Mouse (Mus musculus) CH12.LX (cell line): ENCODE data around the gene Cela3a. TPM values are rescaled to one million over a fixed set of nuclear protein-coding genes. Genes with fewer than 3 reads are reported as not detected.

Source experiments
- DNase-seq: peaks from one replicate; pipeline ENCODE4 v3.0.0-alpha.2; 2013; ENCODE audit errors: extremely low read depth
- H3K27ac ChIP-seq: 2 replicates; pipeline ENCODE4 v1.5.1; 2012; ENCODE audit warnings: low read depth, mild to moderate bottlenecking, control low read depth, moderate library complexity; ENCODE audit not compliant: insufficient read depth
- H3K27me3 ChIP-seq: replicated peaks from 2 replicates; pipeline ENCODE3; 2012; ENCODE audit warnings: inconsistent platforms
- H3K36me3 ChIP-seq, 2 experiments: replicated peaks in 1 of 2; 2 replicates each; pipeline versions ENCODE3 to v1.6.1; 2012; ENCODE audit warnings: inconsistent platforms in 1 of 2, low read length in 1 of 2, mild to moderate bottlenecking in 1 of 2, mixed read lengths in 1 of 2, moderate library complexity in 1 of 2; ENCODE audit not compliant: control insufficient read depth in 1 of 2, insufficient read depth in 1 of 2
- H3K4me1 ChIP-seq, 2 experiments: 2 replicates each; pipeline ENCODE4 v1.6.1; 2012; ENCODE audit warnings: inconsistent platforms in 1 of 2, moderate library complexity in 1 of 2; ENCODE audit not compliant: insufficient read depth in 2 of 2, control insufficient read depth in 1 of 2
- H3K4me2 ChIP-seq: 2 replicates; pipeline ENCODE4 v1.6.1; 2012; ENCODE audit warnings: low read depth, mild to moderate bottlenecking, control low read depth; ENCODE audit not compliant: poor library complexity, insufficient read depth, severe bottlenecking
- H3K4me3 ChIP-seq, 3 experiments: fragments of 150-350 bp in 1 of 3; sonication (generic) in 1 of 3; replicated peaks in 1 of 3; 2 replicates each; pipeline versions ENCODE3 to v1.5.1; 2011 to 2012; ENCODE audit warnings: low read depth in 2 of 3, low read length in 2 of 3, mild to moderate bottlenecking in 2 of 3, moderate library complexity in 2 of 3, control low read depth in 1 of 3, improper control_type of control experiment in 1 of 3, inconsistent platforms in 1 of 3, mixed read lengths in 1 of 3; ENCODE audit not compliant: poor library complexity in 1 of 3
- H3K79me2 ChIP-seq: replicated peaks from 2 replicates; pipeline ENCODE4 v1.6.1; 2012; ENCODE audit warnings: mild to moderate bottlenecking, moderate library complexity; ENCODE audit not compliant: control insufficient read depth, poor library complexity, insufficient read depth, severe bottlenecking; ENCODE audit errors: extremely low read depth
- H3K9ac ChIP-seq: 2 replicates; pipeline ENCODE4 v1.6.1; 2012; ENCODE audit warnings: low read depth, mild to moderate bottlenecking, control low read depth, moderate library complexity; ENCODE audit not compliant: insufficient read depth
- H3K9me3 ChIP-seq: replicated peaks from 2 replicates; pipeline ENCODE3; 2012; ENCODE audit warnings: low read length, inconsistent platforms, mixed read lengths
- BHLHE40 ChIP-seq: IDR thresholded peaks from 2 replicates; pipeline ENCODE4 v1.6.1; 2011; ENCODE audit warnings: mild to moderate bottlenecking, low read depth, low read length, improper control_type of control experiment
- CHD2 ChIP-seq: IDR thresholded peaks from 2 replicates; pipeline ENCODE4 v1.6.1; 2011; ENCODE audit warnings: low read length, improper control_type of control experiment
- CTCF ChIP-seq, 2 experiments: IDR thresholded peaks in 1 of 2; conservative IDR thresholded peaks in 1 of 2; 2 replicates each; pipeline ENCODE4 v1.5.1; 2011 to 2012; ENCODE audit warnings: low read depth in 2 of 2, low read length in 2 of 2, improper control_type of control experiment in 1 of 2, inconsistent platforms in 1 of 2, mild to moderate bottlenecking in 1 of 2, moderate library complexity in 1 of 2
- EP300 ChIP-seq: IDR thresholded peaks from 2 replicates; pipeline ENCODE4 v1.6.1; 2011; ENCODE audit warnings: low read length, improper control_type of control experiment
- ETS1 ChIP-seq: conservative IDR thresholded peaks from 2 replicates; pipeline ENCODE4 v1.6.1; 2012; ENCODE audit warnings: low read depth, mild to moderate bottlenecking, inconsistent platforms, low read length, improper control_type of control experiment, moderate library complexity
- GABPA ChIP-seq: IDR thresholded peaks from 2 replicates; pipeline ENCODE4 v1.6.1; 2012; ENCODE audit warnings: low read depth, low read length, improper control_type of control experiment, inconsistent platforms; ENCODE audit not compliant: insufficient replicate concordance
- HCFC1 ChIP-seq: IDR thresholded peaks from 2 replicates; pipeline ENCODE4 v1.6.1; 2012; ENCODE audit warnings: low read depth, mild to moderate bottlenecking, inconsistent platforms, low read length, improper control_type of control experiment
- IRF4 ChIP-seq: IDR thresholded peaks from 2 replicates; pipeline ENCODE4 v1.6.1; 2014; ENCODE audit warnings: low read depth, mild to moderate bottlenecking, inconsistent platforms, low read length, improper control_type of control experiment
- JUN ChIP-seq: IDR thresholded peaks from 2 replicates; pipeline ENCODE4 v1.6.1; 2011; ENCODE audit warnings: low read depth, mild to moderate bottlenecking, low read length, improper control_type of control experiment, moderate library complexity; ENCODE audit not compliant: insufficient read depth
- MAFK ChIP-seq: IDR thresholded peaks from 2 replicates; pipeline ENCODE4 v1.6.1; 2011; ENCODE audit warnings: low read length, improper control_type of control experiment; ENCODE audit not compliant: insufficient replicate concordance
- MAX ChIP-seq: IDR thresholded peaks from 2 replicates; pipeline ENCODE4 v1.6.1; 2011; ENCODE audit warnings: low read length, improper control_type of control experiment
- MAZ ChIP-seq: IDR thresholded peaks from 2 replicates; pipeline ENCODE4 v1.6.1; 2012; ENCODE audit warnings: low read depth, mild to moderate bottlenecking, inconsistent platforms, low read length, improper control_type of control experiment, moderate library complexity
- MEF2A ChIP-seq: IDR thresholded peaks from 2 replicates; pipeline ENCODE4 v1.6.1; 2014; ENCODE audit warnings: low read depth, mild to moderate bottlenecking, inconsistent platforms, low read length, improper control_type of control experiment, borderline replicate concordance
- MXI1 ChIP-seq: IDR thresholded peaks from 2 replicates; pipeline ENCODE4 v1.6.1; 2011; ENCODE audit warnings: mild to moderate bottlenecking, low read depth, low read length, improper control_type of control experiment
- NRF1 ChIP-seq: IDR thresholded peaks from 2 replicates; pipeline ENCODE4 v1.6.1; 2014; ENCODE audit warnings: low read depth, mild to moderate bottlenecking, inconsistent platforms, low read length, improper control_type of control experiment, moderate library complexity
- PAX5 ChIP-seq: IDR thresholded peaks from 2 replicates; pipeline ENCODE4 v1.6.1; 2012; ENCODE audit warnings: low read length, inconsistent platforms, mixed read lengths
- RAD21 ChIP-seq: IDR thresholded peaks from 2 replicates; pipeline ENCODE4 v1.6.1; 2011; ENCODE audit warnings: low read depth, mild to moderate bottlenecking, low read length, improper control_type of control experiment, moderate library complexity
- SIN3A ChIP-seq: IDR thresholded peaks from 2 replicates; pipeline ENCODE4 v1.6.1; 2012; ENCODE audit warnings: low read length, improper control_type of control experiment, inconsistent platforms
- TCF12 ChIP-seq: IDR thresholded peaks from 2 replicates; pipeline ENCODE4 v1.6.1; 2014; ENCODE audit warnings: low read depth, mild to moderate bottlenecking, inconsistent platforms, low read length, improper control_type of control experiment
- USF1 ChIP-seq: IDR thresholded peaks from 2 replicates; pipeline ENCODE4 v1.6.1; 2014; ENCODE audit warnings: low read depth, mild to moderate bottlenecking, inconsistent platforms, low read length, improper control_type of control experiment
- ZC3H11A ChIP-seq: IDR thresholded peaks from 2 replicates; pipeline ENCODE4 v1.6.1; 2012; ENCODE audit warnings: low read depth, mild to moderate bottlenecking, inconsistent platforms, low read length, improper control_type of control experiment
- ZKSCAN1 ChIP-seq: IDR thresholded peaks from 2 replicates; pipeline ENCODE4 v1.6.1; 2012; ENCODE audit warnings: low read depth, inconsistent platforms, low read length, improper control_type of control experiment, borderline replicate concordance
- dilution Hi-C: fragments of 300-500 bp; cut with MboI; formaldehyde crosslinking; loops from 2 replicates; pipeline ENCODE4 v1.14.3; 2020; ENCODE audit warnings: low sequenced_read_pairs; ENCODE audit not compliant: extremely low pct_unique_long_range_greater_than_20kb, extremely low pct_ligation_motif_present
- in situ Hi-C: fragments of 300-500 bp; cut with MboI; formaldehyde crosslinking; loops from 3 replicates; pipeline ENCODE4 v1.14.3; 2019; ENCODE audit warnings: low sequenced_read_pairs, low pct_ligation_motif_present, low pct_unique_long_range_greater_than_20kb, mixed read lengths
- polyA plus RNA-seq: library from polyadenylated mRNA; unstranded; fragments of >175 nt; gene quantifications from 2 replicates; pipeline ENCODE4 v1.2.1, GENCODE M21; 2012; ENCODE audit warnings: low read depth; ENCODE audit not compliant: insufficient read length
- total RNA-seq, 2 experiments: library from RNA; depleted of rRNA; stranded (reverse); fragments of 300-350 nt in 1 of 2; fragments of >200 nt in 1 of 2; gene quantifications; 2 replicates each; pipeline ENCODE4 v1.2.3; 2012 to 2014

Gene Cela3a
- total and polyA plus RNA-seq, 3 experiments, result not detected

DNA sequence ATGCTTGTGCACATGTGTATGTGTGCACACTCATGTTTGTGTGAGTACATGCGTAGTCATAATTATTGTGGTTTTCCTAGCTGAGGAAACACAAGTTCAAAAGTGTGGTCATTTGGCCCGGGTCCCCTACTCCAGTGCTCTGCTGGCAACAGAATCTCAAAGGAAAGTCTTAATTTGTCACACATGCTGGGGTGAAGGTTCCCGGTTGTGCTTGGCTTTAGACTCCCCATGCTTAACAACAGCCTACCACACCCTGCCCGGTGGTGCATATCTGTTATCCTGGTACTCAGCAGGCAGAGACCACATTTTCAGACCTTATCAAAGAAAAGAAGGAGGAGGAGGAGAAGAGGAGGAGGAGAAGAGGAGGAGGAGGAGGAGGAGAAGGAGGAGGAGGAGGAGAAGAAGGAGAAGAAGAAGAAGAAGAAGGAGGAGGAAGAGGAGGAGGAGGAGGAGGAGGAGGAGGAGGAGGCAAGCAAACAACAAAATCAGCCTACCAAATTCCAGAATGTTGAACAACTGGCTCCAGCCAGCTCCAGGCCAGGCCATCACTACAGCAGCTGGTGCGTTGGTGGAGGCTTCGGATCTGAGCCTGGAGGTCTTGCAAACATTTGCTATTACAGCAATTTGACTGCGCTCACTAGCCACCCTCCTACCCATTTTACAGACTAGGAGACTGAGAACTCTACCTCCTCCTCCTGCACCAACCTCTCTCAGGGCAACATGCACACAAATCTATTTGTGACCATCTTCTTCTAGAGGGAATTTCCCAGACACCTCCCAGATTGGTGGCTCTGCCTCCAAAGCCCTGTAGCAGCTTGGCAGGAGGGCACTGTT lies 38.0 kb upstream of the Cela3a start:
- peak overlapping the region in 1 of 3 experiments; percentile 30 for H3K4me3 ChIP-seq
- no peak for DNase-seq
- H3K9me3 ChIP-seq, result no peaks in the 10 kb centered on the region
- H3K36me3 ChIP-seq, result no peaks in the 10 kb centered on the region
- dilution Hi-C loops, result no loop called here
- H3K4me2 ChIP-seq, result no peak overlapping the region
- TF ChIP-seq MAZ, result no peak
- TF ChIP-seq ETS1, result no peak
- TF ChIP-seq EP300, result no peak
- no peak for TF ChIP-seq NRF1
- TF ChIP-seq HCFC1, result no peak
- TF ChIP-seq CTCF (conservative IDR thresholded peaks at IDR 0.05 in 1 of 2, IDR thresholded peaks at IDR 0.05 in 1 of 2; ENCODE audit: low read depth in 2 of 2, low read length in 2 of 2), result no peak
- TF ChIP-seq SIN3A, result no peak
- TF ChIP-seq, all 38 proteins: peak for 0
- Histone ChIP-seq H3K27me3 (no peaks in the 10 kb centered on the region), H3K79me2 (no peaks in the 10 kb centered on the region), H3K4me1 (peaks cover 26 to 51% of the 10 kb centered on the region in 2 experiments), H3K9ac (no peak overlapping the region), H3K27ac (no peak overlapping the region)
- in situ Hi-C loops, result loop anchor here (5.0 to 25.0 kb wide), 2 partner anchors 100 to 360 kb away; no protein-coding TSS in a partner anchor

DNA sequence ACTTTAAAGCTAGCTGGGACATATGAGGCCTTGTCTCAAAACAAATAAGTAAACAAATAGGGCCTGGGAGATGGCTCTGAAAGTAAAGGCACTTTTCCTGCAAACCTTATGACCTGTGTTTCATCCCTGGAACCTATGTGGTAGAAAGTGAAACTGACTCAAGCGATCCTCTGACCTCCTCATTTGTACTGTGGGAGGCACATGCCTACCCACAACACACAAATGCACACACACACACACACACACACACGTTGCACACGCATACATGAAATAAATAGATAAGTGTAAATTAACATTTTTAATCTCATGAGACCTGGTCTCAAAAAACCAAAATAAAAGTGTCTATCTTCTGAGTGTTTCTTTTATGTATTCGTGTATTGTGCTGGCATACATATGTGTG lies 36.3 kb upstream of the Cela3a start:
- TF ChIP-seq IRF4, result peak; percentile 62; the same call in 1 of the 2 replicates
- peak; percentile 74 for TF ChIP-seq BHLHE40
- TF ChIP-seq GABPA, result no peak
- dilution Hi-C loops (no loop called here), in situ Hi-C loops (loop anchor here (5.0 to 25.0 kb wide), 2 partner anchors 101 to 359 kb away; no protein-coding TSS in a partner anchor)
- Histone ChIP-seq H3K27ac (no peak overlapping the region), H3K79me2 (no peaks in the 10 kb centered on the region), H3K27me3 (no peaks in the 10 kb centered on the region), H3K4me3 (no peak overlapping the region), H3K9me3 (no peaks in the 10 kb centered on the region), H3K4me1 (peaks cover 26 to 51% of the 10 kb centered on the region in 2 experiments), H3K9ac (no peak overlapping the region), H3K36me3 (no peaks in the 10 kb centered on the region), H3K4me2 (no peak overlapping the region)
- DNase-seq, result no peak

DNA sequence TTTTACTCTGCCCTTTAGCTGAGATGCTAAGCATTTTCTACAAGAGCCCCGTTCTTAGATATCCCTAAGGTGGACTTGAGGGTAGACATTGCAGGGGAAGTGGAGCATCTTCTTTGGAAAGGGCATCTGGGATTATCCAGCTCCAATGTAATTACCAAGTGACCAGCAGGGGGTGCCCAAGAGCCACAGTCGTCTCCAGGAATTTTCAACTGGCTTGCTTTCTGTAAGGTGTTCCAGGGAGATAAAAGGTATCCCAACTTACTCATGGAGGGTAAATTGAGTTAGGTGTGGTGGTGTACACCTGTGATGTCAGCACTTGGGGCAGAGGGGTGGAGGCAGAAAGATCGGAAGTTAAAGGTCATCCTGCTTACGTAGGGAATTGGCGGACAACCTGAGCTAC lies 34.0 kb upstream of the Cela3a start:
- no peak overlapping the region for H3K4me2 ChIP-seq
- no peaks in the 10 kb centered on the region for H3K27me3 ChIP-seq
- H3K4me1 ChIP-seq, result peaks cover 13 to 32% of the 10 kb centered on the region in 2 experiments
- dilution Hi-C loops, result no loop called here
- H3K36me3 ChIP-seq, result no peaks in the 10 kb centered on the region
- H3K4me3 ChIP-seq, result no peak overlapping the region
- H3K27ac ChIP-seq, result no peak overlapping the region
- no peaks in the 10 kb centered on the region for H3K9me3 ChIP-seq
- DNase-seq, result peak; percentile 50
- in situ Hi-C loops, result loop anchor here (25.0 kb wide), 1 partner anchor 356 kb away; no protein-coding TSS in a partner anchor
- no peak overlapping the region for H3K9ac ChIP-seq
- no peaks in the 10 kb centered on the region for H3K79me2 ChIP-seq
- TF ChIP-seq HCFC1 (no peak), ZC3H11A (peak; percentile 83), RAD21 (peak; percentile 92), GABPA (no peak), BHLHE40 (no peak), MEF2A (no peak), CHD2 (no peak), JUN (no peak), ETS1 (no peak), TCF12 (no peak), MAX (no peak), USF1 (no peak), MXI1 (no peak), ZKSCAN1 (no peak), PAX5 (no peak), MAZ (no peak), CTCF (conservative IDR thresholded peaks at IDR 0.05 in 1 of 2, IDR thresholded peaks at IDR 0.05 in 1 of 2; ENCODE audit: low read depth in 2 of 2, low read length in 2 of 2) (peak; percentile 89 to 92), MAFK (no peak)
